Mouse (Mus musculus) midbrain, embryonic 16.5 days (tissue): ENCODE results near the gene Sgta. TPM values are rescaled to one million over a fixed set of nuclear protein-coding genes. Genes with fewer than 3 reads are reported as not detected.
A peak's percentile ranks its signal among the peaks of the same experiment; 100 is the strongest.

Experiments
- ATAC-seq: fragments of 200-750 bp; cut with Nextera tagmentation; 2 replicates; pipeline ENCODE4 v1.8.0; 2017; ENCODE audit warnings: moderate TSS enrichment
- H3K27ac ChIP-seq: fragments of 300-500 bp; sonication (generic); 2 replicates; pipeline ENCODE4 v1.5.1; 2014; ENCODE audit warnings: mild to moderate bottlenecking, low read length, mixed read lengths
- H3K27me3 ChIP-seq: fragments of 300-500 bp; sonication (generic); 2 replicates; pipeline ENCODE4 v1.6.1; 2014; ENCODE audit warnings: low read depth, low read length, mixed read lengths; ENCODE audit not compliant: control insufficient read depth, insufficient read depth
- H3K36me3 ChIP-seq: fragments of 300-500 bp; sonication (generic); 2 replicates; pipeline ENCODE4 v1.6.1; 2014; ENCODE audit warnings: mild to moderate bottlenecking, low read length, moderate library complexity, mixed read lengths; ENCODE audit not compliant: control insufficient read depth, insufficient read depth
- H3K4me1 ChIP-seq: fragments of 300-500 bp; sonication (generic); 2 replicates; pipeline ENCODE4 v1.6.1; 2014; ENCODE audit warnings: mild to moderate bottlenecking, low read length, mixed read lengths; ENCODE audit not compliant: control insufficient read depth, insufficient read depth
- H3K4me2 ChIP-seq: fragments of 300-500 bp; sonication (generic); 2 replicates; pipeline ENCODE4 v1.6.1; 2014; ENCODE audit warnings: mild to moderate bottlenecking, low read length, mixed read lengths
- H3K4me3 ChIP-seq: fragments of 300-500 bp; sonication (generic); 2 replicates; pipeline ENCODE4 v1.5.1; 2014; ENCODE audit warnings: low read depth, mild to moderate bottlenecking, low read length, moderate library complexity, mixed read lengths
- H3K9ac ChIP-seq: fragments of 300-500 bp; sonication (generic); 2 replicates; pipeline ENCODE4 v1.6.1; 2014; ENCODE audit warnings: low read depth, low read length, mixed read lengths
- H3K9me3 ChIP-seq: fragments of 300-500 bp; sonication (generic); replicated peaks from 2 replicates; pipeline ENCODE4 v1.6.1; 2014; ENCODE audit warnings: mild to moderate bottlenecking, low read length, mixed read lengths; ENCODE audit not compliant: control insufficient read depth, poor library complexity, severe bottlenecking
- WGBS: fragments of 180-500 bp; shearing (Covaris S2); extraction: QIAGEN DNeasy Blood & Tissue Kit; methylation state at CpG from one replicate; pipeline ENCODE4 v1.1.7; 2014; 5-methylcytosine and 5-hydroxymethylcytosine counted together
- polyA plus RNA-seq: library from polyadenylated mRNA; unstranded; fragments of >200 nt; fragmentation: Nextera tagmentation; extraction: Ambion mirVana; gene quantifications from 2 replicates; pipeline ENCODE4 v1.2.1, GENCODE M21; 2015

Gene Sgta
- polyA plus RNA-seq, 1 experiment from 2014 or later = 340 TPM

DNA sequence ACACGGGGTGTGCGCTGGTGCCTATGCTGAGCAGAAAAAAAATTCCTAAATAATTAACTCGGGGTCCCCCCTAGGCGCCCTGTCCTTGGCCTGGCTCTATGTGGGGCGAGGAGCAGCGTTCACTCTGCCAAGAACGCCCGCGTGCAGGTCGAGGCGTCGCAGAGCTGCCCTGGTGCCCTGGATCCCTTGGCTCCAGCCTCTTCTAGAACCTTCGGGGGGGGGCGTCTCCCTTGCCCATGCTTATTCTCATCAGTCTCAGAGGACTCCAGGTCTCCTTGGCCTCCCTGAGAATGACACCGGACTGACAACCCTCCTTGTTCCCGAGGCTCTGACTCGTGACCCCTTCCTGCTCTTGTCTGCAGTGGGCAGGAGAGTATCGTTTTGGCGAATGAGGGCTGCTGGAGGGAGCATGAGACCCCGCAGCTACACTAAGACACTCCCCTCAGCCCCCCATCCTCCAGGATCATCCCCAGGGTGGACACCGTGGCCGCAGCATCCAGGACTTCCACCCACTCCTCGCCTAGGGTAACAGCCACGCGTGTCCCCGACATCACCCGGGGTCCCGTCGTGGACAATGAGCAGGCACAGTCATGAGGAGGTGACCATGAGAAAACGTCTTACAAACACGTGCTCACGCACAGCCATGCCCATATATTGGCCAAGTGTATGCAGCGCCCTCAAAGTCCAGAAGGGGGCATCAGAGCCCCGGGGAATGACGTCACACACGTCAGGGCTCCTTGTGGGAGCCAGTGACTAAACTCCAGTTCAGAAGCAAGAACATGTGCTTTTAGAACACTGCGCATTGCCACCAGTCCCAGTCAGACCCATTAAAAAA lies 60.4 kb downstream of the Sgta start:
- 33% methylated on average over 37 of the region's 37 CpGs for WGBS
- H3K36me3 ChIP-seq = no peaks in the 10 kb centered on the region
- no peaks in the 10 kb centered on the region; the same call in 1 of the 2 replicates for H3K27me3 ChIP-seq
- peak overlapping the region; percentile 49; the same call in 1 of the 2 replicates for H3K9ac ChIP-seq
- H3K4me2 ChIP-seq = peak overlapping the region; percentile 50
- no peaks in the 10 kb centered on the region for H3K9me3 ChIP-seq
- H3K4me1 ChIP-seq = peaks cover 11% of the 10 kb centered on the region; the same call in 1 of the 2 replicates
- no peak overlapping the region for H3K4me3 ChIP-seq
- peak; percentile 47 for ATAC-seq
- H3K27ac ChIP-seq = no peak overlapping the region

DNA sequence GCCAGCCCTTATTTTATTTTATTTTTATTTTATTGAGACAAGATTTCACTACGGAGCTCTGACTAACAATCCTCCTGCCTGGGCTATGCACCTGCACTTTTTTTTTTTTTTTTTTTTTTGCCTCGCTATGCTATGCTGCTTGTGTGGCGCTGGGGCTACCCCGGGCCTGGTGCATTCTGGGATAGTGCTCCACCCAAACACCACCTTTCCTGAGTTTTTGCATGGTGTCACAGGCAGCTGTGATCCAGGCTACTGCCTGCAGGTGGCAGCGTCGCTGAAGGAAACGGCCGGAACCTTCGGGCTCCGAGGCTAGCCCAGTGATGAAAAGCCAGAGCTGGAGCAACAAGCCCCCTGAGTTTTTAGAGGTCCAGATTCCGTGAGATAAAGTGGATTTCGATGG lies 61.2 kb downstream of the Sgta start:
- WGBS = 18% methylated on average over 12 of the region's 12 CpGs
- no peak for ATAC-seq

DNA sequence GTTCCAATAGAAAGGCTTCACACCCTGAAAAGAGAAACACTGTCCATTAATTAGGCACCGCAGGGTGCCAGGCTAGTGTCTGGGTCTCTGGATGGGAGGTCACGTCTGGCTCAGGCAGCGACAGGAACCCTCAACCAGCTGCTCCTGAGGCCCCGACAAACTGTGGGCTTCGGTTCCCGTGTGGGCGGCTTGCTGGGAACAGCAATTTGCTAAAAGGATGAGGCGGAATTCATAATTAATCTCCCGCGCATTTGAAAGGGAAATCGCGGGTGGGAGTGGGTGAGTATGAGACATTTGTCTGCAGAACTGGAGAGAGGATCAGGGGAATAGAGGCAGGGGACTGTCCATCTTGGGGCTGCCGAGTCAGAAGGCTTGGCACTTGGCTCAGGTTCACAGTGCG lies 62.0 kb downstream of the Sgta start:
- no peak for ATAC-seq

More for the DNA sequence above, 61.2 kb downstream of the Sgta start:
- H3K4me1 ChIP-seq = peaks cover 11% of the 10 kb centered on the region; the same call in 1 of the 2 replicates
- H3K27ac ChIP-seq = no peak overlapping the region
- no peaks in the 10 kb centered on the region; the same call in 1 of the 2 replicates for H3K27me3 ChIP-seq
- no peaks in the 10 kb centered on the region for H3K36me3 ChIP-seq
- no peak overlapping the region for H3K9ac ChIP-seq
- no peaks in the 10 kb centered on the region for H3K9me3 ChIP-seq
- no peak overlapping the region for H3K4me3 ChIP-seq
- no peak overlapping the region for H3K4me2 ChIP-seq

DNA sequence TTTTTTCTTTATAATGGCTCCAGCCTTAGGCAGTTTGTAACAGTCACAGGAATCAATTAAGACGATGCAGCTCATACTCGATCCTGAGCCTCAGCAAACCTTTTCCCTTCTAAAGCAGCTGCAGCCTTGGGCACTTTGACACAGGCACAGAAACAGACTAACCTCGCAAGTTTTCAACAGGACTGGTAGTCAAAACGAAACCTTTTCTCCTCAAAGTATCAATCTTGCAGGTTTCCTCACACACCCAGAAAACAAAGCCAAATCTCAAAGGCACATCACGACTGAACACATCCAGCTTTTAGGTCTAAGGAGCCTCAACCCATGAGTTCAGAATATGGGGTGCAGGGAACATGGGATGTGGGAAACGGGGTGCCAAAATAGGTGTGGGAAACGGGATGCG lies 62.6 kb downstream of the Sgta start:
- ATAC-seq = no peak
- Histone ChIP-seq H3K4me3 (no peak overlapping the region), H3K9ac (no peak overlapping the region), H3K4me2 (no peak overlapping the region), H3K9me3 (no peaks in the 10 kb centered on the region), H3K27me3 (no peaks in the 10 kb centered on the region; the same call in 1 of the 2 replicates), H3K4me1 (peaks cover 15% of the 10 kb centered on the region; the same call in 1 of the 2 replicates), H3K36me3 (no peaks in the 10 kb centered on the region), H3K27ac (no peak overlapping the region)
- 82% methylated on average over 8 of the region's 8 CpGs for WGBS

More for the DNA sequence above, 62.0 kb downstream of the Sgta start:
- 0 out of 2 replicates have a peak overlapping the region, but pooled peaks have one; percentile 2 for H3K9ac ChIP-seq
- H3K9me3 ChIP-seq = no peaks in the 10 kb centered on the region
- WGBS = 35% methylated on average over 14 of the region's 14 CpGs
- H3K4me2 ChIP-seq = no peak overlapping the region
- H3K36me3 ChIP-seq = no peaks in the 10 kb centered on the region
- H3K4me3 ChIP-seq = no peak overlapping the region
- no peak overlapping the region for H3K27ac ChIP-seq
- H3K27me3 ChIP-seq = no peaks in the 10 kb centered on the region; the same call in 1 of the 2 replicates
- H3K4me1 ChIP-seq = peaks cover 15% of the 10 kb centered on the region; the same call in 1 of the 2 replicates

DNA sequence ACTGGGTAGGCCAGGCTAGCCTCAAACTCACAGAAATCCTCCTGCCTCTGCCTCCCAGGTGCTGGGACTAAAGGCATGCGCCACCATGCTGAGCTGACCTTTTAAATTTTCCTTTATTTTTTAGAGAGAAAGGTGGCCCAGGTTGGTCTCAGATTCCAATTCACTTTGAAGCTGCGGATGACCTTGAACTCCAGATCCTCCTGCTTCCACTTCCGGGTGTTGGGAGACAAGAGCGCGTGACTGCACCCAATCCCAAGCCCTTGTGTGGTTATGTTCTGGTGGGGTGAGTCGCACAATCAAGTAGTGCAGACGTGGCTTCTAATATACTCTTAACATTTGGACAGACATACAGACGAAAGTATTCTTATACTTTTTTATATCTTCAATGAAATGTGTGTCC lies 63.5 kb downstream of the Sgta start:
- Histone ChIP-seq H3K9me3 (no peaks in the 10 kb centered on the region), H3K4me2 (no peak overlapping the region), H3K4me1 (peaks cover 15% of the 10 kb centered on the region; the same call in 1 of the 2 replicates), H3K4me3 (no peak overlapping the region), H3K27me3 (no peaks in the 10 kb centered on the region; the same call in 1 of the 2 replicates), H3K36me3 (no peaks in the 10 kb centered on the region), H3K27ac (no peak overlapping the region), H3K9ac (no peak overlapping the region)
- 95% methylated on average over 8 of the region's 8 CpGs for WGBS
- ATAC-seq = no peak

DNA sequence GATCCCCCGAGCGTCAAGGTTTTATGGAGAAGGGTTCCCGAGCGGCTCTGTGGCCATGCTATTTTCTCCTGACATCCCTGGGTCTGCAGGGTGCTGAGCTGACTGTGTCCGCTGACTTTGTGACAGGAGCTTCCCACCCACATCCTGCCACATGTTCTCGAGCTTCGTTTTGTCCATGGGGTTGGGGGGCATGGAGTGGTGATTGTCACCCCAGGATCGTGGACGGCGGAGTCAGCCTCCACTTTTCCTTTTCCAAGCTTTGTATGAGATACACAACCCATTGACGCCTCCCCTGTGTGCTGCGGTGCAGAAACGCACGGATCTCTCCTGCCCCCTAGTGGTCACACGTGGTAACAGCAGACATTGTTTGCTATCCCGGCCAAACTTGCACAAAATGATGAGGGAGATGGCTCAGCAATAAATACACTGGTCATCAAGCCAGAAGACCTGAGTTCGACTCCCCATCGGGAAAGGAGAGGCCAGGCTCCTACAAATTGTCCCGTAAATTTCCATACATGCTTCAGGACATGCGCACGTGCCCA lies 64.8 kb downstream of the Sgta start:
- H3K27me3 ChIP-seq = no peaks in the 10 kb centered on the region; the same call in 1 of the 2 replicates
- H3K4me1 ChIP-seq = peaks cover 9% of the 10 kb centered on the region; the same call in 1 of the 2 replicates
- no peak overlapping the region for H3K4me3 ChIP-seq
- WGBS = 13% methylated on average over 21 of the region's 21 CpGs
- H3K27ac ChIP-seq = no peak overlapping the region
- no peaks in the 10 kb centered on the region for H3K36me3 ChIP-seq
- H3K9me3 ChIP-seq = no peaks in the 10 kb centered on the region
- ATAC-seq = peak; percentile 23
- H3K9ac ChIP-seq = no peak overlapping the region
- peak overlapping the region; percentile 31; the same call in 1 of the 2 replicates for H3K4me2 ChIP-seq

DNA sequence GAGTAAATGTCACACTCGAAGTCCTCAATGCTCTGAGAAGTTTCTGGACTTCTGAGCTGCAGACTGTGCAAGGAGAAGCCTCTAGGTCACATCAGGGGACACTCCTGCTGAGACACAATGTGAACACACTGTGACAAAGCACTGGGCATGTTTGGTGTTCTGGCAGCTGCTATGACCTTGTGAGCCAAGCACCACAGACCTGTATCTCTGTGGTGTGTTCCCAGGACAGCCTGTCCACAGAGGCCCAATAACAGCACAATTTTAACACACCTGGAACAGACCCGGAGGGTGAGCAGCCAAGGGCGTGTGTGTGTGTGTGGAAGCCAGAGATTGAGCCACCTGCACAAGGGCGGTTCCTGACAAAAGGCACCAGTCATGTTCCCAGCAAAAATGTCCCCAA lies 65.4 kb downstream of the Sgta start:
- no peaks in the 10 kb centered on the region for H3K9me3 ChIP-seq
- H3K4me2 ChIP-seq = peak overlapping the region; percentile 31; the same call in 1 of the 2 replicates
- H3K4me3 ChIP-seq = no peak overlapping the region
- H3K4me1 ChIP-seq = peaks cover 5% of the 10 kb centered on the region; the same call in 1 of the 2 replicates
- H3K27ac ChIP-seq = no peak overlapping the region
- H3K36me3 ChIP-seq = no peaks in the 10 kb centered on the region
- H3K9ac ChIP-seq = no peak overlapping the region
- 66% methylated on average over 4 of the region's 4 CpGs for WGBS
- no peak for ATAC-seq
- H3K27me3 ChIP-seq = no peaks in the 10 kb centered on the region; the same call in 1 of the 2 replicates
